Mouse (Mus musculus): Measurements from ENCODE around the gene Blmh. TPM values are rescaled to one million over a fixed set of nuclear protein-coding genes. Genes with fewer than 3 reads are reported as not detected.

Blmh gene
- polyA plus RNA-seq, 1 experiment from 2014 or later = 149 TPM

- Histone ChIP-seq H3K9me3 (no peaks in the 10 kb centered on the region), H3K36me3 (no peaks in the 10 kb centered on the region), H3K27me3 (no peaks in the 10 kb centered on the region), H3K4me1 (replicated peaks) (no peaks in the 10 kb centered on the region), H3K4me2 (no peak overlapping the region), H3K27ac (no peak overlapping the region), H3K4me3 (no peak overlapping the region), H3K9ac (no peak overlapping the region)
- WGBS = 70% methylated on average over 3 of the region's 3 CpGs
- no peak for ATAC-seq (ENCODE audit: low FRiP score)
Measured at GRCm38 (mm10) chr11:76933209-76933608, 8.6 kb downstream of the Blmh start.

DNA sequence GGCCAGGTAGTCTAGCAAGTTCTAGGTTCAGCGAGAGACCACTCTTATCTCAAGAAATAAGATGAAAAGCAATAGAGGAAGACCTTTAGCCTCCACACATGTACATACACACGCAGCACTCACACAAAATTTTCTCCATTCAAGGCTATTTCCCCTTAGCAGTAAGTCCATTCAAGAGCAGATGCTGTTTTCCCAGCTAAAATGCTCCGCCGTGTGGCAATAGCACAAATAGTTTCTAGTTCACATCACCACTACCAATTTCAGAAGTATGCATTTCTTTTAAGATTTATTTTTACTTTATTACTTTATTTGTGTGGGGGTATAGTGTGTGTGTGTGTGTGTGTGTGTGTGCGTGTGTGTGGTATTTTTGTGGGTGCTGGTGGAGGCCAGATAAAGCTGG is 12.0 kb downstream of the Blmh start:
- H3K4me1 ChIP-seq (replicated peaks) = no peaks in the 10 kb centered on the region
- no peaks in the 10 kb centered on the region for H3K27me3 ChIP-seq
- H3K4me3 ChIP-seq = no peak overlapping the region
- H3K27ac ChIP-seq = no peak overlapping the region
- H3K9me3 ChIP-seq = no peaks in the 10 kb centered on the region
- H3K4me2 ChIP-seq = no peak overlapping the region
- ATAC-seq (ENCODE audit: low FRiP score) = no peak
- H3K9ac ChIP-seq = no peak overlapping the region
- no peaks in the 10 kb centered on the region for H3K36me3 ChIP-seq
- 81% methylated on average over 5 of the region's 5 CpGs for WGBS

DNA sequence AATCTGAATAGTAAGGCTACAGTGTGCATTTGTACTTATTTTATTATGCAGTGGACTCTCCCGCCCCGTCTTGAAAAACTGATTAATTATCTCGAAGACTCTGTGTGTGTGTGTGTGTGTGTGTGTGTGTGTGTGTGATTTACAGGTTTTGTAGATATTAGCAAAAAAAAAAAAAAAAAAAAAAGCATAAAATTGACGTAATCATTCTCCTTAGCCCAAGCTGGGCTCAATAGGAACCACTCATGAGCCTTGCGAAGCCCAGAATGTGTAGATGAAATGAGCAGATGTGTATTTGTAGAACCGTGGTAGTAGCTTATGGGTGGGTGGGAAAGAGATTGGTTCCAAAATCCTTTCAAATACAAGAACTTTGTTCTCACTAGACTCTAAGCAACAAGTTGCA is 20.2 kb downstream of the Blmh start:
- WGBS = 68% methylated on average over 6 of the region's 6 CpGs
- ATAC-seq (ENCODE audit: low FRiP score) = no peak
- H3K9me3 ChIP-seq = no peaks in the 10 kb centered on the region
- H3K4me1 ChIP-seq (replicated peaks) = peaks cover 14% of the 10 kb centered on the region
- H3K27me3 ChIP-seq = no peaks in the 10 kb centered on the region
- peak overlapping the region; percentile 73 for H3K4me3 ChIP-seq
- H3K9ac ChIP-seq = peak overlapping the region; percentile 85
- peak overlapping the region; percentile 85; the same call in 1 of the 2 replicates for H3K27ac ChIP-seq
- H3K4me2 ChIP-seq = peak overlapping the region; percentile 86
- peaks cover 3% of the 10 kb centered on the region; the same call in 1 of the 2 replicates for H3K36me3 ChIP-seq

GRCm38 (mm10) chr11:76945386-76946202 is 21.0 kb downstream of the Blmh start:
- H3K27me3 ChIP-seq = no peaks in the 10 kb centered on the region
- ATAC-seq (ENCODE audit: low FRiP score) = peak; percentile 91
- H3K36me3 ChIP-seq = peaks cover 3% of the 10 kb centered on the region; the same call in 1 of the 2 replicates
- H3K4me3 ChIP-seq = peak overlapping the region; percentile 73
- H3K4me2 ChIP-seq = peak overlapping the region; percentile 86
- H3K4me1 ChIP-seq (replicated peaks) = peaks cover 14% of the 10 kb centered on the region
- peak overlapping the region; percentile 85 for H3K9ac ChIP-seq
- peak overlapping the region; percentile 85 for H3K27ac ChIP-seq
- no peaks in the 10 kb centered on the region for H3K9me3 ChIP-seq
- WGBS = under 1% methylated on average over 57 of the region's 58 CpGs

DNA sequence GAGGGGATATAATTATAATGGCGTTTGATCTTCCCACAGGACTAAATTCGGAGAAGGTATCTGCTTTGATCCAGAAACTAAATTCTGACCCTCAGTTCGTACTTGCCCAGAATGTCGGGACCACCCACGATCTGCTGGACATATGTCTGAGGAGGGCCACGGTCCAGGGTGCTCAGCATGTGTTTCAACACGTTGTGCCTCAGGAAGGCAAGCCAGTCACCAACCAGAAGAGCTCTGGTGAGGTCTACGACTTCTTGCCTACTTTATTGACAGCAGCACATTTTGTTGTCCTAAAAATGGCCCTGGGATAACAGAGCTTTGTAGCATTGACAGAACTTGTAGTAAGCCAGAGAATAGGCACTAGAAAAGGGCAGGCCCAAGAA is 21.6 kb downstream of the Blmh start:
- ATAC-seq (ENCODE audit: low FRiP score) = peak; percentile 13; the same call in 1 of the 2 replicates
- H3K36me3 ChIP-seq = peaks cover 9% of the 10 kb centered on the region
- 5% methylated on average over 8 of the region's 8 CpGs for WGBS
- H3K9ac ChIP-seq = peak overlapping the region; percentile 85
- peak overlapping the region; percentile 73 for H3K4me3 ChIP-seq
- H3K27ac ChIP-seq = 0 out of 2 replicates have a peak overlapping the region, but pooled peaks have one; percentile 85
- H3K4me2 ChIP-seq = peak overlapping the region; percentile 86
- H3K4me1 ChIP-seq (replicated peaks) = peaks cover 14% of the 10 kb centered on the region
- no peaks in the 10 kb centered on the region for H3K9me3 ChIP-seq
- H3K27me3 ChIP-seq = no peaks in the 10 kb centered on the region

GRCm38 (mm10) chr11:76953536-76953935 is 28.9 kb downstream of the Blmh start:
- Histone ChIP-seq H3K4me1 (replicated peaks) (no peaks in the 10 kb centered on the region), H3K36me3 (peaks cover 72% of the 10 kb centered on the region), H3K27ac (no peak overlapping the region), H3K4me3 (no peak overlapping the region), H3K27me3 (no peaks in the 10 kb centered on the region), H3K9me3 (no peaks in the 10 kb centered on the region), H3K4me2 (no peak overlapping the region), H3K9ac (no peak overlapping the region)
- WGBS = 95% methylated on average over 2 of the region's 2 CpGs
- ATAC-seq (ENCODE audit: low FRiP score) = no peak

DNA sequence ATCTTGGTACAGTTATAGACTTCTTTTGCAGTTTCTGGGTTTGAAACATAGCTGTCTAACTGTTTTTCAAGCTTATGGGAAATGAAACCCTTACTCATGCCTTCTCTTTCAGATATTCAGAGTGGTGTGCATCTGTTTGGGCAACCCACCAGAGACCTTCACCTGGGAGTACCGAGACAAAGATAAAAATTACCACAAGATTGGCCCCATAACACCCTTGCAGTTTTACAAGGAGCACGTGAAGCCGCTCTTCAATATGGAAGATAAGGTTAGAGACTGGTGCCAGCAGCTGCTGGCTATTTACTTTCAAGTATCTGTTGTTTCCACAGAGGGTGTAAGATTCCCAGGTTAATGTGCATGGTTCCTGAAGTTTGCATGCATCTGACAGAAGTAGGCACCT is 41.1 kb downstream of the Blmh start:
- no peak for ATAC-seq (ENCODE audit: low FRiP score)
- Histone ChIP-seq H3K4me3 (no peak overlapping the region), H3K4me2 (no peak overlapping the region), H3K4me1 (replicated peaks) (no peaks in the 10 kb centered on the region), H3K27me3 (no peaks in the 10 kb centered on the region), H3K36me3 (peaks cover 85% of the 10 kb centered on the region), H3K9ac (no peak overlapping the region), H3K9me3 (no peaks in the 10 kb centered on the region), H3K27ac (no peak overlapping the region)
- WGBS = 97% methylated on average over 3 of the region's 3 CpGs

- H3K9me3 ChIP-seq = no peaks in the 10 kb centered on the region
- no peak overlapping the region for H3K9ac ChIP-seq
- H3K27me3 ChIP-seq = no peaks in the 10 kb centered on the region
- H3K4me3 ChIP-seq = no peak overlapping the region
- no peak for ATAC-seq (ENCODE audit: low FRiP score)
- H3K4me1 ChIP-seq (replicated peaks) = no peaks in the 10 kb centered on the region
- H3K27ac ChIP-seq = no peak overlapping the region
- H3K36me3 ChIP-seq = peaks cover 85% of the 10 kb centered on the region
- no peak overlapping the region for H3K4me2 ChIP-seq
- WGBS = 97% methylated on average over 2 of the region's 2 CpGs
Measured at GRCm38 (mm10) chr11:76970328-76970727, 45.7 kb downstream of the Blmh start.

DNA sequence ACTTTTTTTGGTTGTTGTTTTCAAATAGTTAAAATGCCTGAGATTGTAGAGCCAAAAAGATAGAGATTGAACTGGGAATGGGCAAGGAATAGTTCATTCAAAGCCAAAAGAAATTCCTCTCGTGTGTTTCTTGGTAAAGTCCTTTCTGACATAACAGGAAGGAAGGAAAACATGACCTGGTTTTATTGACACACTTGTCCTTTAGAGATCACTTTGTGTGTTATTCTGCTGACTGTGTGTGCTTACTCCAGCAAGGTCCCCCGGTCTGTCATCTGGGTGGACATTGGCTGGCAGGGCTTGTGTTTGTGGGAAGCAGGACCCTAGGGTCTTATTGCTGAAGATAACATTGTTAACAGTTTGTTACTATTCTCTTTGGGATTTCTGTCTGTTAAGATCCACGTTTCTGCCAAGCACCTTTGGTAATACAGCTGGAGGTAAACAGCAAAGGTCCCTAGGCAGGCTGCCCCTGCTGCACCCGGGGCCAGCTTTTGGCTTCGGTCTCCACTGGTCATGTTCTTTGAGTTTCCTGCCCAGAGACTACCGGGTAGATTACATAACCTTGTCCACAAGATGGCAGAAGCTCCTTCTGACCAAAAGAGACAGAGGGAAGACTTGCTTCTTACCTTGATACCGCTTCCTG is 50.2 kb downstream of the Blmh start:
- Histone ChIP-seq H3K36me3 (peaks cover 80% of the 10 kb centered on the region), H3K4me3 (no peak overlapping the region), H3K9me3 (no peaks in the 10 kb centered on the region), H3K27me3 (no peaks in the 10 kb centered on the region), H3K4me2 (no peak overlapping the region), H3K4me1 (replicated peaks) (no peaks in the 10 kb centered on the region), H3K9ac (no peak overlapping the region), H3K27ac (no peak overlapping the region)
- WGBS = 88% methylated on average over 7 of the region's 7 CpGs
- ATAC-seq (ENCODE audit: low FRiP score) = no peak

- no peak overlapping the region for H3K4me2 ChIP-seq
- H3K4me3 ChIP-seq = no peak overlapping the region
- 93% methylated on average over 5 of the region's 5 CpGs for WGBS
- H3K27ac ChIP-seq = no peak overlapping the region
- H3K4me1 ChIP-seq (replicated peaks) = no peaks in the 10 kb centered on the region
- H3K9me3 ChIP-seq = no peaks in the 10 kb centered on the region
- ATAC-seq (ENCODE audit: low FRiP score) = no peak
- peaks cover 70% of the 10 kb centered on the region for H3K36me3 ChIP-seq
- no peaks in the 10 kb centered on the region for H3K27me3 ChIP-seq
- H3K9ac ChIP-seq = no peak overlapping the region
Measured at GRCm38 (mm10) chr11:76981570-76982141, 57.0 kb downstream of the Blmh start.

DNA sequence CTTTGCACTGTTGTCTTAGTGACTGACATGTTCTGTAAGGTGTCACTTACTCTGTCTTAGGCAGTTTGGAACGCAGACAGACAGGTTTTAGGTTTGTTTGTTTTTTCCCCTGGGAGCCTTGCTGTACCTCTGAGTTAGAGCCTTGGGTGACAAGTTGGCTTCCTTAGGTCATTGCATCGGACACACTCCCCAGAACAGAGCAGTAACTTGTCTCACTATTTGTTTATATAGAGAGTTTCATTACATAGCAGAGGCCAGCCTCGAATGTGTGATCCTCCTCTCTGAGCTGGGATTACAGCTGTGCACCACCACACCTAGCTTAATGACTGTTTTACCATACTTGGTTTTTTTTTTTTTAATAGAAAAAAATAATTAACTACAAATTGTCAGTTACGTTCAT is 57.8 kb downstream of the Blmh start:
- H3K4me1 ChIP-seq (replicated peaks) = no peaks in the 10 kb centered on the region
- 87% methylated on average over 4 of the region's 4 CpGs for WGBS
- no peak overlapping the region for H3K9ac ChIP-seq
- no peak overlapping the region for H3K4me3 ChIP-seq
- ATAC-seq (ENCODE audit: low FRiP score) = no peak
- no peaks in the 10 kb centered on the region for H3K9me3 ChIP-seq
- no peaks in the 10 kb centered on the region for H3K27me3 ChIP-seq
- no peak overlapping the region for H3K4me2 ChIP-seq
- H3K36me3 ChIP-seq = peaks cover 74% of the 10 kb centered on the region
- H3K27ac ChIP-seq = no peak overlapping the region

DNA sequence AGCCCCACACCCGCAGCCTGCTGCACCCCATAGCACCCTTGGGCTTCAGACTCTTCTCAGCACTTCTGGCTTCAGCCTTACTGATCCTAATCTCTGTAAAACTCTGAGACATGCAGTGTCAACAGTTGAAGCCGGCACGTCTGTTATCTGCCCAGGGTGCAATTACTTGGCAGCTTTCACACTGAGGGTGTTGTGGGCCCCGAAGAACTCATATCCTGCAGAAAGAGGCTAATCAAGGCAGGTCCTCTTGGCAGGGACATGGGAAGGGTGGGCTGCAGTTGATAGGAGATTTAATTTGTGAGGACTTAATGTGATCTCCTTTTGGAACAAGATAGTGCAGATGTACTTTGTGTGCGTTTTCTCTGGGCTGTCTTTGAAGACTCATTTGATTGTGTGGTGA is 59.0 kb downstream of the Blmh start:
- Histone ChIP-seq H3K9ac (no peak overlapping the region), H3K4me3 (no peak overlapping the region), H3K4me1 (replicated peaks) (no peaks in the 10 kb centered on the region), H3K9me3 (no peaks in the 10 kb centered on the region), H3K4me2 (no peak overlapping the region), H3K27me3 (no peaks in the 10 kb centered on the region), H3K36me3 (peaks cover 76% of the 10 kb centered on the region), H3K27ac (no peak overlapping the region)
- WGBS = 86% methylated on average over 5 of the region's 5 CpGs
- no peak for ATAC-seq (ENCODE audit: low FRiP score)

Data from hindbrain, embryonic 13.5 days (tissue).